Mouse (Mus musculus) forebrain, embryonic 14.5 days (tissue): Measurements from ENCODE around the gene Man1a. TPM values are rescaled to one million over a fixed set of nuclear protein-coding genes. Genes with fewer than 3 reads are reported as not detected.

Experiments used
- ATAC-seq: fragments of 200-750 bp; cut with Nextera tagmentation; 2 replicates; pipeline ENCODE4 v1.8.0; 2017; ENCODE audit warnings: mild to moderate bottlenecking, moderate library complexity
- DNase-seq: peaks from one replicate; pipeline ENCODE4 v3.0.0-alpha.2; 2015; ENCODE audit warnings: low spot score
- H3K27ac ChIP-seq: fragments of 300-500 bp; sonication (generic); 2 replicates; pipeline ENCODE4 v1.5.1; 2014; ENCODE audit warnings: low read depth, mild to moderate bottlenecking, control low read depth, low read length, moderate library complexity
- H3K27me3 ChIP-seq: fragments of 300-500 bp; sonication (generic); replicated peaks from 2 replicates; pipeline ENCODE4 v1.6.1; 2014; ENCODE audit warnings: low read length, control low read depth, mixed read lengths; ENCODE audit not compliant: control insufficient read depth, insufficient read depth
- H3K36me3 ChIP-seq: fragments of 300-500 bp; sonication (generic); 2 replicates; pipeline ENCODE4 v1.6.1; 2014; ENCODE audit warnings: low read length, control low read depth; ENCODE audit not compliant: control insufficient read depth, insufficient read depth
- H3K4me1 ChIP-seq: fragments of 300-500 bp; sonication (generic); 2 replicates; pipeline ENCODE4 v1.6.1; 2014; ENCODE audit warnings: antibody characterized with exemption, low read length, control low read depth; ENCODE audit not compliant: control insufficient read depth, insufficient read depth
- H3K4me2 ChIP-seq: fragments of 300-500 bp; sonication (generic); 2 replicates; pipeline ENCODE4 v1.6.1; 2014; ENCODE audit warnings: mild to moderate bottlenecking, control low read depth, low read length
- H3K4me3 ChIP-seq: fragments of 300-500 bp; sonication (generic); 2 replicates; pipeline ENCODE4 v1.5.1; 2014; ENCODE audit warnings: low read depth, low read length, control low read depth
- H3K9ac ChIP-seq: fragments of 300-500 bp; sonication (generic); 2 replicates; pipeline ENCODE4 v1.6.1; 2014; ENCODE audit warnings: mild to moderate bottlenecking, low read length, control low read depth, moderate library complexity
- H3K9me3 ChIP-seq: fragments of 300-500 bp; sonication (generic); replicated peaks from 2 replicates; pipeline ENCODE4 v1.6.1; 2016; ENCODE audit warnings: low read length, control low read depth, mixed read lengths; ENCODE audit not compliant: control insufficient read depth
- WGBS: fragments of 180-500 bp; shearing (Covaris S2); extraction: QIAGEN DNeasy Blood & Tissue Kit; methylation state at CpG from one replicate; pipeline ENCODE4 v1.1.7; 2014; 5-methylcytosine and 5-hydroxymethylcytosine counted together
- polyA plus RNA-seq: library from polyadenylated mRNA; unstranded; fragments of >200 nt; fragmentation: Nextera tagmentation; extraction: Ambion mirVana; gene quantifications from 2 replicates; pipeline ENCODE4 v1.2.1, GENCODE M21; 2014

Man1a gene
- polyA plus RNA-seq, 1 experiment from 2014 or later: 2.0 TPM

- Histone ChIP-seq H3K9me3 (no peaks in the 10 kb centered on the region), H3K4me1 (peaks cover 2% of the 10 kb centered on the region; the same call in 1 of the 2 replicates), H3K4me3 (no peak overlapping the region), H3K4me2 (no peak overlapping the region), H3K27ac (no peak overlapping the region), H3K9ac (no peak overlapping the region), H3K36me3 (no peaks in the 10 kb centered on the region), H3K27me3 (0 out of 2 replicates have a peak, but pooled peaks cover 9% of the 10 kb centered on the region)
- DNase-seq (no peak), ATAC-seq (no peak)
- WGBS: 91% methylated on average over 5 of the region's 5 CpGs
Measured at GRCm38 (mm10) chr10:54070496-54070895, 5.9 kb downstream of the Man1a start.

GRCm38 (mm10) chr10:54069412-54069811 is 7.0 kb downstream of the Man1a start:
- Histone ChIP-seq H3K4me3 (no peak overlapping the region), H3K4me2 (no peak overlapping the region), H3K4me1 (peaks cover 2% of the 10 kb centered on the region; the same call in 1 of the 2 replicates), H3K36me3 (no peaks in the 10 kb centered on the region), H3K9ac (no peak overlapping the region), H3K27ac (no peak overlapping the region), H3K27me3 (0 out of 2 replicates have a peak, but pooled peaks cover 9% of the 10 kb centered on the region), H3K9me3 (no peaks in the 10 kb centered on the region)
- DNase-seq: no peak
- ATAC-seq: no peak
- 90% methylated on average over 5 of the region's 5 CpGs for WGBS

GRCm38 (mm10) chr10:54066683-54067082 is 9.7 kb downstream of the Man1a start:
- no peak for ATAC-seq
- H3K9me3 ChIP-seq: no peaks in the 10 kb centered on the region
- H3K9ac ChIP-seq: no peak overlapping the region
- DNase-seq: no peak
- H3K27me3 ChIP-seq: no peaks in the 10 kb centered on the region
- no peak overlapping the region for H3K4me3 ChIP-seq
- no peaks in the 10 kb centered on the region for H3K4me1 ChIP-seq
- no peaks in the 10 kb centered on the region for H3K36me3 ChIP-seq
- no peak overlapping the region for H3K4me2 ChIP-seq
- H3K27ac ChIP-seq: no peak overlapping the region

GRCm38 (mm10) chr10:54063551-54064260 is 12.7 kb downstream of the Man1a start:
- no peaks in the 10 kb centered on the region for H3K9me3 ChIP-seq
- ATAC-seq (no peak), DNase-seq (no peak)
- no peak overlapping the region for H3K27ac ChIP-seq
- no peaks in the 10 kb centered on the region for H3K27me3 ChIP-seq
- WGBS: 74% methylated on average over 8 of the region's 8 CpGs
- no peaks in the 10 kb centered on the region for H3K4me1 ChIP-seq
- no peak overlapping the region for H3K9ac ChIP-seq
- H3K4me3 ChIP-seq: no peak overlapping the region
- no peak overlapping the region for H3K4me2 ChIP-seq
- no peaks in the 10 kb centered on the region for H3K36me3 ChIP-seq

- WGBS: 87% methylated on average over 11 of the region's 11 CpGs
- no peak for DNase-seq
Measured at GRCm38 (mm10) chr10:54062835-54063234, 13.6 kb downstream of the Man1a start.

GRCm38 (mm10) chr10:54061159-54061558 is 15.2 kb downstream of the Man1a start:
- H3K4me2 ChIP-seq: no peak overlapping the region
- no peaks in the 10 kb centered on the region for H3K27me3 ChIP-seq
- H3K4me1 ChIP-seq: no peaks in the 10 kb centered on the region
- H3K9me3 ChIP-seq: no peaks in the 10 kb centered on the region
- no peak overlapping the region for H3K27ac ChIP-seq
- H3K9ac ChIP-seq: no peak overlapping the region
- ATAC-seq: no peak
- no peak for DNase-seq
- WGBS: 95% methylated on average over 4 of the region's 4 CpGs
- no peaks in the 10 kb centered on the region for H3K36me3 ChIP-seq
- no peak overlapping the region for H3K4me3 ChIP-seq

More at GRCm38 (mm10) chr10:54062835-54063234, 13.6 kb downstream of the Man1a start:
- Histone ChIP-seq H3K27ac (no peak overlapping the region), H3K4me1 (no peaks in the 10 kb centered on the region), H3K4me2 (no peak overlapping the region), H3K9ac (no peak overlapping the region), H3K36me3 (no peaks in the 10 kb centered on the region), H3K9me3 (no peaks in the 10 kb centered on the region), H3K4me3 (no peak overlapping the region), H3K27me3 (no peaks in the 10 kb centered on the region)
- ATAC-seq: no peak

- DNase-seq (no peak), ATAC-seq (no peak)
- Histone ChIP-seq H3K9me3 (no peaks in the 10 kb centered on the region), H3K4me2 (no peak overlapping the region), H3K4me3 (no peak overlapping the region), H3K9ac (no peak overlapping the region), H3K27ac (no peak overlapping the region), H3K27me3 (no peaks in the 10 kb centered on the region), H3K36me3 (no peaks in the 10 kb centered on the region), H3K4me1 (no peaks in the 10 kb centered on the region)
- WGBS: 71% methylated on average over 7 of the region's 7 CpGs
Measured at GRCm38 (mm10) chr10:54060587-54060986, 15.8 kb downstream of the Man1a start.

GRCm38 (mm10) chr10:54059679-54060249 is 16.6 kb downstream of the Man1a start:
- DNase-seq (peak; percentile 54), ATAC-seq (no peak)
- WGBS: 68% methylated on average over 6 of the region's 6 CpGs

GRCm38 (mm10) chr10:54059092-54059496 is 17.3 kb downstream of the Man1a start:
- no peak overlapping the region for H3K9ac ChIP-seq
- no peak overlapping the region for H3K27ac ChIP-seq
- WGBS: 35% methylated on average over 3 of the region's 3 CpGs
- no peaks in the 10 kb centered on the region for H3K36me3 ChIP-seq
- H3K4me2 ChIP-seq: no peak overlapping the region
- H3K9me3 ChIP-seq: no peaks in the 10 kb centered on the region
- H3K27me3 ChIP-seq: no peaks in the 10 kb centered on the region
- H3K4me3 ChIP-seq: no peak overlapping the region
- DNase-seq: no peak
- no peaks in the 10 kb centered on the region for H3K4me1 ChIP-seq
- ATAC-seq: no peak

More at GRCm38 (mm10) chr10:54059679-54060249, 16.6 kb downstream of the Man1a start:
- Histone ChIP-seq H3K4me3 (no peak overlapping the region), H3K36me3 (no peaks in the 10 kb centered on the region), H3K4me2 (no peak overlapping the region), H3K4me1 (no peaks in the 10 kb centered on the region), H3K27ac (no peak overlapping the region), H3K9ac (no peak overlapping the region), H3K9me3 (no peaks in the 10 kb centered on the region), H3K27me3 (no peaks in the 10 kb centered on the region)
